Comparison of ENCODE assay signal across 13 mouse cellular contexts in the genomic region with DNA sequence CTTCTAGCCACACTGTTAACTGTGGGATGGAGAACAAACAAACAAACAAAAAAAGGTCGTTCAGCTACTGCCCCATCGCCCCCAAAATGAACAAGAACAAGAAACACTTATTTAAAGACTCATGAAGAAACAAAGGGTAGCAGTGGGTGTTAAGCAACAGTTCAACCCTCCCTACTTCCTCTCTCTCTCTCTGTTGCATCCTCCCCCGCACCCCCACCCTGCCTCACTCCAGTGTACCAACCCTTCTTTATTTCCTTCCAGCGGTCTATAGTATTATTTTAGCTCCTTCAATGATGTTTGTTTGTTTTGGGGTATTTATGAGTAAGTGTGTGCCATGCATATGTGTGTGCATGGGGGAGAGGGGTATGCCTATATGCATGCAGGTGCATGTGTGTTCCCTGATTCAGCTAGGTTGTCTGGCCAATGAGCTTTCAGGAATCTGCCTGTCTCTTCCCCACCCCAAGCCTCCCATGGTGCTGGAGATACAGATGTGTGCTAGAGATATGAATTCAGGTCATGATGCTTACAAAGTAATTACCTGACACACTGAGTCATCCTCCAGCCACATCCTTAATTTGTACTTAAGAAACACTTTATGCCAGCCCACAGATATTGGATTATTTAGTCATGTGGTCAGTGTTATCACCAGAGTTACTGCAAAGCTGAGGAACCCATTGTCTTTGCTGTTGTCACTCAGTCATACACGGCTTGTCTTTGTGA. TPM values are rescaled to one million over a fixed set of nuclear protein-coding genes. Genes with fewer than 3 reads are reported as not detected.
DNase-seq lines count a peak whose midpoint lies in the region; ATAC-seq and TF ChIP-seq lines count a peak whose summit lies in the region.
"Had no signal": no experiment of that assay in that cellular context is flagged by ENCODE, and none has a peak within 500 bp of the region (broad histone marks: within the 10 kb centered on the region; RNA-seq: fewer than 3 reads in every experiment).

No protein-coding gene starts in this region.

- no peaks in the 10 kb centered on the region for H3K36me3 ChIP-seq in kidney, adult 2 months (ENCODE audit: control insufficient read depth, insufficient read depth, low read length)

- no peak overlapping the region for H3K27ac ChIP-seq in kidney, adult 2 months (ENCODE audit: insufficient read depth, low read depth, low read length)
- H3K27ac ChIP-seq: kidney, postnatal 0 days had no signal

- no peak overlapping the region for H3K4me3 ChIP-seq in kidney, adult 2 months (ENCODE audit: insufficient read depth, low read depth, low read length)

- no peaks in the 10 kb centered on the region; the same call in 1 of the 2 replicates for H3K27me3 ChIP-seq in kidney, adult 2 months (replicated peaks; ENCODE audit: control insufficient read depth, insufficient read depth, low read length)

- TF ChIP-seq CTCF in kidney, adult 2 months (conservative IDR thresholded peaks at IDR 0.05; ENCODE audit: insufficient read depth, insufficient read length, low read depth, low read length) = no peak

- 65% methylated on average over 5 of the region's 5 CpGs for WGBS in kidney, adult 2 months

- ATAC-seq in hematopoietic stem cell, adult 5-6 weeks (replicated peaks in 1 of 2; ENCODE audit: insufficient read depth in 1 of 2, low FRiP score in 2 of 2, low TSS enrichment in 1 of 2, low read depth in 1 of 2, poor library complexity in 2 of 2, severe bottlenecking in 2 of 2) = peak; percentile 55 to 62
- ATAC-seq in megakaryocyte progenitor cell, adult 5-6 weeks (replicated peaks; ENCODE audit: poor library complexity) = peak; percentile 63

- H3K4me1 ChIP-seq in kidney, adult 2 months (ENCODE audit: control insufficient read depth, insufficient read depth, low read length) = no peaks in the 10 kb centered on the region

- DNase-seq in layer of hippocampus, adult 9-11 months = peak; percentile 31
- no peak for DNase-seq in layer of hippocampus, adult 18-20 months (ENCODE audit: low spot score in 2 of 2)
- peak; percentile 70 for DNase-seq in thymus, postnatal 25 days
- DNase-seq in kidney, adult 11 months = no peak
- no peak for DNase-seq in kidney, adult 2 months
- no peak for DNase-seq in yolk sac, embryonic 10.5 days (ENCODE audit: low spot score)
- DNase-seq: cerebellum, adult 11-12 months had no signal

- no peak for TF ChIP-seq POLR2A in kidney, adult 2 months (IDR thresholded peaks at IDR 0.05; ENCODE audit: low read depth, low read length)

RNA-seq across cellular contexts. Expression of a gene that starts 5.7 kb away (rescaled TPM):
- 1 to 10 TPM; 2.2 to 2.5 TPM for total RNA-seq in layer of hippocampus, adult 18-20 months (2021)
- 96.5 and 139 TPM in 2 replicates for total RNA-seq in hematopoietic stem cell, adult 5-6 weeks (2017)
- 34.0 and 36.0 TPM in 2 replicates for total RNA-seq in megakaryocyte progenitor cell, adult 5-6 weeks (2015)
- 47.9 and 55.2 TPM in 2 replicates for total RNA-seq in megakaryocyte progenitor cell, adult 5-6 weeks (2017)
- polyA plus RNA-seq in kidney, adult 2 months (2012; rRNA removed) = 0.30 and 0.92 TPM in 2 replicates

RNA-seq across cellular contexts. Expression of a gene that starts 50.3 kb away (rescaled TPM):
- total RNA-seq in layer of hippocampus, adult 18-20 months (2021) = not detected
- 5.0 and 5.2 TPM in 2 replicates for total RNA-seq in hematopoietic stem cell, adult 5-6 weeks (2017)
- total RNA-seq in megakaryocyte progenitor cell, adult 5-6 weeks (2015) = 1.6 and 2.5 TPM in 2 replicates
- total RNA-seq in megakaryocyte progenitor cell, adult 5-6 weeks (2017) = 1.6 and 2.4 TPM in 2 replicates
- polyA plus RNA-seq in kidney, adult 2 months (2012; rRNA removed) = 0.05 and 0.11 TPM in 2 replicates
- polyA plus RNA-seq: embryonic facial prominence, embryonic 14.5 days; heart, embryonic 16.5 days; kidney, postnatal 0 days; neural tube, embryonic 14.5 days had no signal

Comparison
In these comparisons a context has a peak if more than half of its experiments do, and no peak if none do; other contexts are left out.
1. DNase-seq: peak in layer of hippocampus, adult 9-11 months (single experiment) and thymus, postnatal 25 days (single experiment); none in layer of hippocampus, adult 18-20 months (0 of 2), kidney, adult 11 months (single experiment), kidney, adult 2 months (single experiment) and yolk sac, embryonic 10.5 days (single experiment).
2. RNA of a gene that starts 5.7 kb away (total RNA-seq): 96.5 to 139 TPM in hematopoietic stem cell, adult 5-6 weeks and 34.0 to 55.2 TPM in megakaryocyte progenitor cell, adult 5-6 weeks; 2.2 to 2.5 TPM in layer of hippocampus, adult 18-20 months; every median in the first group is over 10 times any median in the second.